Mouse (Mus musculus) lung, postnatal 0 days (tissue): Measurements from ENCODE around the gene Aatf.

Experiments
- CTCF ChIP-seq: IDR thresholded peaks from 2 replicates; pipeline ENCODE4 v1.5.1; 2016; ENCODE audit warnings: antibody characterized with exemption, mild to moderate bottlenecking
- EP300 ChIP-seq: IDR thresholded peaks from 2 replicates; pipeline ENCODE4 v1.6.1; 2016; ENCODE audit warnings: antibody characterized with exemption, mild to moderate bottlenecking, control low read depth

GRCm38 (mm10) chr11:84410879-84411641 lies 102.3 kb downstream of the Aatf start:
- TF ChIP-seq CTCF: no peak
- no peak for TF ChIP-seq EP300
